Mouse (Mus musculus) forebrain, embryonic 15.5 days (tissue): ENCODE measurements around the gene Rtkn. TPM values are rescaled to one million over a fixed set of nuclear protein-coding genes. Genes with fewer than 3 reads are reported as not detected.
"Not testable (repeated sequence)": the region's sequence is repeated elsewhere in the genome, so short reads cannot be mapped to it uniquely, and the experiment has no call there.

ENCODE experiments used
- ATAC-seq: fragments of 200-750 bp; cut with Nextera tagmentation; replicated peaks from 2 replicates; pipeline ENCODE4 v1.8.0; 2017; ENCODE audit warnings: mild to moderate bottlenecking, moderate TSS enrichment, moderate library complexity
- H3K27ac ChIP-seq: fragments of 300-500 bp; sonication (generic); replicated peaks from 2 replicates; pipeline ENCODE4 v1.5.1; 2015; ENCODE audit warnings: mild to moderate bottlenecking, inconsistent platforms
- H3K27me3 ChIP-seq: fragments of 300-500 bp; sonication (generic); 2 replicates; pipeline ENCODE4 v1.6.1; 2015; ENCODE audit warnings: inconsistent platforms
- H3K36me3 ChIP-seq: fragments of 300-500 bp; sonication (generic); 2 replicates; pipeline ENCODE4 v1.6.1; 2015; ENCODE audit warnings: mild to moderate bottlenecking, inconsistent platforms
- H3K4me1 ChIP-seq: fragments of 300-500 bp; sonication (generic); 2 replicates; pipeline ENCODE4 v1.6.1; 2015; ENCODE audit warnings: inconsistent platforms
- H3K4me2 ChIP-seq: fragments of 300-500 bp; sonication (generic); replicated peaks from 2 replicates; pipeline ENCODE4 v1.6.1; 2015; ENCODE audit warnings: mild to moderate bottlenecking, inconsistent platforms
- H3K4me3 ChIP-seq: fragments of 300-500 bp; sonication (generic); 2 replicates; pipeline ENCODE4 v1.5.1; 2015; ENCODE audit warnings: mild to moderate bottlenecking, inconsistent platforms
- H3K9ac ChIP-seq: fragments of 300-500 bp; sonication (generic); replicated peaks from 2 replicates; pipeline ENCODE4 v1.6.1; 2015; ENCODE audit warnings: mild to moderate bottlenecking, inconsistent platforms
- H3K9me3 ChIP-seq: fragments of 300-500 bp; sonication (generic); 2 replicates; pipeline ENCODE4 v1.6.1; 2016; ENCODE audit warnings: inconsistent platforms
- WGBS: fragments of 180-500 bp; shearing (Covaris S2); methylation state at CpG from one replicate; pipeline ENCODE4 v1.1.7; 2015; ENCODE audit warnings: mixed read lengths; 5-methylcytosine and 5-hydroxymethylcytosine counted together
- polyA plus RNA-seq: library from polyadenylated mRNA; unstranded; fragments of >200 nt; fragmentation: Nextera tagmentation; extraction: Ambion mirVana; gene quantifications from 2 replicates; pipeline ENCODE4 v1.2.1, GENCODE M21; 2015

The Rtkn gene
- polyA plus RNA-seq, 1 experiment from 2014 or later: 7.0 TPM

DNA sequence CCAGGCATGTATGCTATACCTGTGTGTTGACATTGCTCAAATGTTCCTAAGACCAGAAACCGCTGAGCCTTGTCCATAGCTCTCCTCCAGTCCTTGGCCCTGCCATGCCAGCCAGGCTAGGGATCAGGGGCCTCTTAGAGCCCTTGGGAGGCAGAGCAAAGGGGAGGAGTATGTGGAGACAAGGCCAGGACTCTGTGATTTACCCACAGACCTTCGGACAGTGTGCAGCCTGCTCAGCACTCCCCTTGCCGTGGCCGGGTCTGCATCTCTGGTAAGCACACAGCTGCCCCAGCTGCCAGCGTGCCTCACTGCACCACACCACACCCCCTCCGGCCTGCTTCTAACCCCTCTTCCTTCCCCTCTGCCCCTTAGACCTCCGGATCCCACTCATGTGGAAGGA lies 12.0 kb downstream of the Rtkn start:
- Histone ChIP-seq H3K9ac (no peak overlapping the region), H3K9me3 (no peaks in the 10 kb centered on the region), H3K27me3 (no peaks in the 10 kb centered on the region; the same call in 1 of the 2 replicates), H3K4me1 (peaks cover 2% of the 10 kb centered on the region), H3K36me3 (no peaks in the 10 kb centered on the region), H3K4me2 (no peak overlapping the region), H3K4me3 (no peak overlapping the region), H3K27ac (no peak overlapping the region)
- no peak for ATAC-seq
- WGBS: 56% methylated on average over 7 of the region's 7 CpGs

DNA sequence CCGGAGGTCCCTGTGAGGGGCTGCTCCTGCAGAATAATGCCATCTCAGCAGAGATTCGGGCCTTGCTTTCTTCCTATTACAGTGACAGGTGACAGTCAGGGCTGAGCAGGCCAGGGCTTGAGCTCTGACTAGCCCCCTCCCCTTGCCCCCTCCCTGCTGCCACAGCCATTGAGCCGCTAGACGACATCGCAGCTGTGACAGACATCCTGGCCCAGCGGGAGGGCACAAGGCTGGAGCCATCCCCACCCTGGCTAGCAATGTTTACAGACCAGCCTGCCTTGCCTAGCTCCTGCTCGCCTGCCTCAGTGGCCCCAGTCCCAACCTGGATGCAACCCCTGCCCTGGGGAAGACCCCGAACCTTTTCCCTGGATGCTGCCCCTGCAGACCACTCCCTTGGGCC lies 16.5 kb downstream of the Rtkn start:
- Histone ChIP-seq H3K4me3 (no peak overlapping the region), H3K9me3 (no peaks in the 10 kb centered on the region), H3K27me3 (no peaks in the 10 kb centered on the region), H3K4me1 (peaks cover 20% of the 10 kb centered on the region), H3K36me3 (peaks cover 5% of the 10 kb centered on the region; the same call in 1 of the 2 replicates), H3K9ac (no peak overlapping the region), H3K27ac (no peak overlapping the region), H3K4me2 (no peak overlapping the region)
- WGBS: 23% methylated on average over 8 of the region's 8 CpGs
- ATAC-seq: no peak

DNA sequence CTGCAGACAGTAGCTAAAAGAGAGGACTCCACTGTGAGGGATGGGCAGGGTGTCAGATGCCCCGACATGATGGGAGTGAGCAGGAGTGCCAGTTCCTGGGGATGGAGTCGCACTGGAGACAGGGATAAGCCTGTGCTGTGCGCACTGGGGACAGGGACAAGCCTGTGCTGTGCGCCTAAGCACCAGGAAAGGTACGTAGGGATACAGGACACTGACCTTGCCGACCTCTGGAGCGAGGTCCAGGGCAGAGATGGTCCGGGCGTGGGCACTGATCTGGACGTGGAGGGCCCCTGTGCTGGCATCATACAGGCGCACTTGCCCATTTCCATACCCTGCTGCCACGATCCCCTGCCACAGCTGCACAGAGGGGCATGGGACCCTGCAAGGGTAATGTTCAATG lies 17.8 kb downstream of the Rtkn start:
- Histone ChIP-seq H3K36me3 (peaks cover 5% of the 10 kb centered on the region; the same call in 1 of the 2 replicates), H3K4me2 (no peak overlapping the region), H3K27me3 (no peaks in the 10 kb centered on the region), H3K4me1 (peaks cover 20% of the 10 kb centered on the region), H3K27ac (no peak overlapping the region), H3K4me3 (no peak overlapping the region), H3K9me3 (no peaks in the 10 kb centered on the region), H3K9ac (no peak overlapping the region)
- no peak for ATAC-seq
- 86% methylated on average over 12 of the region's 12 CpGs for WGBS

DNA sequence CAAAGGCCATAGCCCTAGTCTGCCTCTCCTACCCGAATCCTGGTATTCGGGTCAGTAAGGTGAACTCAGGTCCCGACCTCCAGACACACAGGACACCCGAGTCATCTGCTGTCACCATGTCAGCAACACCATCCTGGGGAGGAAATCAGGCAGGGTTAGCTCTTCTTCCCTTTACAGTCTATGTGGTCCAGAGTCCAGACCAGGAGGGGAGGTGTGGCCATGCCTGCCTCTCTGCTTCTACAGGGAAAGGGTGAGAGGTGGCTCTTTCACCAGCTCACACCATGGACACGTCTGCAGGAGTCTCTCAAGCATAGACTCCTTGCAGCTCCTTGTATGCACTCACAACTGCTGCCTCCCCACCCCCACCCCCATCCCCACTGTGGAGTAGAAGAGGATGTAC lies 18.2 kb downstream of the Rtkn start:
- no peak for ATAC-seq
- 78% methylated on average over 5 of the region's 5 CpGs for WGBS

DNA sequence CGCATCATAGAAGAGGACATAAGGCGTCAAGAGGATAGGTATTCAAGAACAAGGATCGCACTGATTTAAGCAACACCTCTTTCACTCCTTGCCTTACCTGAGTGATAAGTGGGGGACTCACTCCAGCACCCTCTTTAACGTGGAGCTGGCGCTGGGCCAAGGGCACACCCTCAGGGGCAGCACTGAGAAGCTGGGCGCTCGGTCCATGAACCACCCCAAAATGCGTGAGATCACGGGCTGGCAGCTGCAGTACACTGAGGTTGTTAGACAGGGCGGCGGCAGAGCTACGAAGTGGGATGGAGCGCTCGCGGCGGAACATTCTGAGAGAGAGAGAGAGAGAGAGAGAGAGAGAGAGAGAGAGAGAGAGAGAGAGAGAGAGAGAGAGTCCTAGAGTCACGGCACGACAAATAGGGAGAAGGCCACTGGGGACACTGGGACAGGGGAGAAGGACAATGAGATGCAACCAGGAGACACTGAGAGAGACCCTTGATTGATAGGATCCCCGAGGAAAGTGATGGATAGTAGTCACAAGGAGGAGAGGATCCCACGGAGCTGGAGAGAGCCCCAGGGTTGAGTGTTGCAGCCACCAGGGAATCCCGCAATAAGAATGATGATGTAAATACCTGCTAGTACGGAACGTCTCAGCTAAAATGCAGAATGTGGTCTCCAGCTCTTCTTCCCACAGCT lies 20.4 kb downstream of the Rtkn start:
- Histone ChIP-seq H3K4me2 (peak overlapping the region; percentile 72), H3K4me1 (peaks cover 20% of the 10 kb centered on the region), H3K27ac (peak overlapping the region; percentile 49), H3K36me3 (peaks cover 5% of the 10 kb centered on the region; the same call in 1 of the 2 replicates), H3K9ac (peak overlapping the region; percentile 55), H3K4me3 (peak overlapping the region; percentile 50), H3K9me3 (no peaks in the 10 kb centered on the region), H3K27me3 (peaks cover 9% of the 10 kb centered on the region)
- WGBS: 7% methylated on average over 23 of the region's 23 CpGs
- ATAC-seq: peak; percentile 47

More for the DNA sequence above, 18.2 kb downstream of the Rtkn start:
- H3K9ac ChIP-seq: no peak overlapping the region
- H3K9me3 ChIP-seq: no peaks in the 10 kb centered on the region
- no peak overlapping the region for H3K4me2 ChIP-seq
- H3K4me1 ChIP-seq: peaks cover 20% of the 10 kb centered on the region
- H3K27me3 ChIP-seq: no peaks in the 10 kb centered on the region
- no peak overlapping the region for H3K27ac ChIP-seq
- peaks cover 5% of the 10 kb centered on the region; the same call in 1 of the 2 replicates for H3K36me3 ChIP-seq
- no peak overlapping the region for H3K4me3 ChIP-seq

DNA sequence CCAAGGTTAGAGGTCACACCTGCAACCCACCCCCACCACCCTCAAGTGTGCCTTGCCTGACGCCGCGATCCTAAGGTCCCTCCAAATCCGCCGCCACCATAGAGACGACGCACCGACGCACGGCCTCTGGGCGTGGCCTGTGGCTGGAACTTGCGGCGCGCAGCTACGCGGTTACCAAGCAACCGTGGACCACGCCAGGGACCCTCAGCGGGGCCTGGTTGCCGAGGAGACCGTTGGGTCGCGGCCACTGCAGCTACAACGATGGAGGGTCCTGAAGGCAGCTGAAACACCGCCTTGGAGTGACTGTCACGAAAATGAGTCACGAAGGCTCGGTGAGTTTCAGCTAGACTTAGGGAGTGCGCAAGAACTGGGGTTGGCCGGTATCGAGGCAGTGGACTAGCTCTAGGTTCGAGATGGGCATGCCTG lies 21.0 kb downstream of the Rtkn start, which contains the start of the genes Wdr54 and 1700003E16Rik:
TSS of gene Wdr54 (minus strand) at position 139 of the 426 bp plus-strand sequence.
TSS of gene 1700003E16Rik (plus strand) at position 146 of the 426 bp plus-strand sequence.
- peaks cover 5% of the 10 kb centered on the region; the same call in 1 of the 2 replicates for H3K36me3 ChIP-seq
- H3K9ac ChIP-seq: peak within 1 kb of the TSS; percentile 55
- H3K27ac ChIP-seq: peak within 1 kb of the TSS; percentile 49
- peaks cover 20% of the 10 kb centered on the region for H3K4me1 ChIP-seq
- peak; percentile 92 for ATAC-seq
- H3K9me3 ChIP-seq: no peaks in the 10 kb centered on the region
- H3K4me3 ChIP-seq: peak within 1 kb of the TSS; percentile 50
- peaks cover 15% of the 10 kb centered on the region for H3K27me3 ChIP-seq
- WGBS: under 1% methylated on average over 32 of the region's 32 CpGs
- peak within 1 kb of the TSS; percentile 72 for H3K4me2 ChIP-seq

DNA sequence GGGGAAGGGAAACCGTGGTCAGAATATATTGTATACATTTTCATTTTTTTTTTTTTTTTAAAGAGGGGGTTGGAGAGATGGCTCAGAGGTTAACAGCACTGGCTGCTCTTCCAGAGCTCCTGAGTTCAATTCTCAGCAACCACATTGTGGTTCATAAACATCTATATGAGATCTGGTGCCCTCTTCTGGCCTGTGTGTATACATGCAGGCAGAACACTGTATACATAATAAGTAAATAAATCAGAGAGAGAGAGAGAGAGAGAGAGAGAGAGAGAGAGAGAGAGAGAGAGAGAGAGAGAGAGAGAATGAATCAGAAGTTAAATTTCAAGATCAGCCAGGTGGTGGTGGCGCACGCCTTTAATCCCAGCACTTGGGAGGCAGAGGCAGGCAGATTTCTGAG lies 24.2 kb downstream of the Rtkn start:
- not testable (repeated sequence) for H3K4me2 ChIP-seq, H3K27ac ChIP-seq, H3K9me3 ChIP-seq, H3K36me3 ChIP-seq, ATAC-seq, H3K4me3 ChIP-seq, H3K9ac ChIP-seq
- peaks cover 36% of the 10 kb centered on the region for H3K27me3 ChIP-seq
- H3K4me1 ChIP-seq: peaks cover 31% of the 10 kb centered on the region
- WGBS: 31% methylated on average over 3 of the region's 3 CpGs

DNA sequence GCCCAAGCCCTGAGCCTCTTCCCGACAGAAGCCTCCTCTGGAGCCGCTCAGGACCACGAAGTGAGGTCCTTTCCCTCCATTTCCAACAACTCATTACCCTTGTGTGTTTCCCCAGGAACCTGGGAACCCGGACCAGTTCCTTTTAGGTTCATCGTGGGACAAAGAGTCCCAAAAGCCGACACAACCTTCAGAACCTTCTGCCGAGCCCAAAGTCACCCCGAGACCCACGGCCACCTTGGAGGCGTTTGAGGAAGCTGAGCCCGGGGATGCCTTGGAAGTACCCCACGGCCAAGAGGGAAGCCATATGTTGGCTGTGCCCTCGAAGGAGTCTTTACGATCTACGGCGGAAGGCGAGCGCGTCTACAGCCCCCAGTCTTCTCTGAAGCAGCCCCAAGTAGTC lies 26.2 kb downstream of the Rtkn start:
- WGBS: 10% methylated on average over 19 of the region's 19 CpGs
- H3K36me3 ChIP-seq: no peaks in the 10 kb centered on the region

DNA sequence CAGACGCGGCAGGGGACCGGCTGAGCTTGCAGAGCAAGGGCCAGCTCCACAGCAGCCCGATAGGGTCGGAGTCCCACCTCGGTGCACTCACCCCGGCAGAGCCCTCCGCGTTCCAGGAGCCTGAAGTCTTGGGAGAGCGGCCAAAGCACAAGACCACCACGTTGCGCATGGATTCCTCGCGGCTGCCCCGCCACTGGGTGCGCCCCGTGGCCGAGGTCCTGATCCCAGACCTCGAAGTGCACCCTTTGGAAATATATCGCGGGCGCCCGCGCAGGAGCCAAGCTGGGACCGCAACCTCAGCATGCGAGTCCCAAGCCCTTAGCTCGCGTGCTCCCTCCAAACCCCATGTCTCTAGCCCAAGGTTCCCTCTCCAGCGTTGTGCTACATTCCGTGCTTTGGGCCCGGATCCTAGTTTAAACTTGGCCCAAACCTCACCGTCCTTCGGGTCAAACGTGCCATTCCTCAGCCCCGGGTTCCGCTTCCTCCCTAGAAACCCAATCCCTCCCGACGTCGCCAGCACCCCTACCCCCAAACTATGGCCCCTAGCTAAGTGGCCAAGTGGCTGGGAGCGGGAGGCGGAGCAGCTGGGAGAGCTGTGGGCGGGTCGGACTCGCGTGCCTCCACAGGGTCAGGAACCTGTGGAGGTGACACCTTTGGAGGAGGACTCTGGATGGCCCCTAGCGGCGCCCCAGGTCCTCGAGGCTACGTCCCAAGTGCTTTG lies 26.8 kb downstream of the Rtkn start:
- under 1% methylated on average over 49 of the region's 49 CpGs for WGBS
- peaks cover 29% of the 10 kb centered on the region for H3K4me1 ChIP-seq
- H3K9me3 ChIP-seq: no peaks in the 10 kb centered on the region
- peaks cover 36% of the 10 kb centered on the region for H3K27me3 ChIP-seq
- H3K36me3 ChIP-seq: no peaks in the 10 kb centered on the region
- H3K4me2 ChIP-seq: peak overlapping the region; percentile 40
- H3K4me3 ChIP-seq: peak overlapping the region; percentile 21
- peak overlapping the region; percentile 30; the same call in 1 of the 2 replicates for H3K9ac ChIP-seq
- H3K27ac ChIP-seq: no peak overlapping the region
- no peak for ATAC-seq

More for the DNA sequence above, 26.2 kb downstream of the Rtkn start:
- Histone ChIP-seq H3K27me3 (peaks cover 36% of the 10 kb centered on the region), H3K4me1 (peaks cover 26% of the 10 kb centered on the region), H3K9me3 (no peaks in the 10 kb centered on the region), H3K4me3 (peak overlapping the region; percentile 21), H3K27ac (no peak overlapping the region), H3K4me2 (peak overlapping the region; percentile 40), H3K9ac (0 out of 2 replicates have a peak overlapping the region, but pooled peaks have one; percentile 30)
- ATAC-seq: no peak

DNA sequence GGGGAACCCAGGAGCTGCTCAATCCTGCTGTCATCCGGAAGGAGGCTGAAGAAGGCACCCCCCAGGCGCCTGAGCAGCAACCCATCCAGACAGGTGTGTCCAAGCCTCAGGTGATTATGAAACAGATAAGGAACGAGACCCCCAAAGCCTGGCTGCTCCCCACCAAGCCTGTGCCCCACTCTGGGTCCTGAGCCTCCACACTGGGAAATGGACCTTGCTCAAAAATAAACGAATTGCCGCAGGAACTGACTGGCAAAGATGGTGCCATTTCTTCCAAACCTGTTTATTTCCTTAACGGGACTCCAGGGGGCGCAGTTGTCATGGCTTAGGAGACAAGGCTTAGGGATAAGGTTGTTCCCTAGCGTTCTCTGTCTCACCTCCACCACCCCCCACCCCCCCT lies 27.4 kb downstream of the Rtkn start:
- peaks cover 36% of the 10 kb centered on the region for H3K27me3 ChIP-seq
- no peak overlapping the region for H3K9ac ChIP-seq
- H3K4me3 ChIP-seq: peak overlapping the region; percentile 21
- peak overlapping the region; percentile 40 for H3K4me2 ChIP-seq
- H3K36me3 ChIP-seq: no peaks in the 10 kb centered on the region
- H3K4me1 ChIP-seq: peaks cover 36% of the 10 kb centered on the region
- no peak overlapping the region for H3K27ac ChIP-seq
- ATAC-seq: no peak
- 2% methylated on average over 8 of the region's 8 CpGs for WGBS
- no peaks in the 10 kb centered on the region for H3K9me3 ChIP-seq

DNA sequence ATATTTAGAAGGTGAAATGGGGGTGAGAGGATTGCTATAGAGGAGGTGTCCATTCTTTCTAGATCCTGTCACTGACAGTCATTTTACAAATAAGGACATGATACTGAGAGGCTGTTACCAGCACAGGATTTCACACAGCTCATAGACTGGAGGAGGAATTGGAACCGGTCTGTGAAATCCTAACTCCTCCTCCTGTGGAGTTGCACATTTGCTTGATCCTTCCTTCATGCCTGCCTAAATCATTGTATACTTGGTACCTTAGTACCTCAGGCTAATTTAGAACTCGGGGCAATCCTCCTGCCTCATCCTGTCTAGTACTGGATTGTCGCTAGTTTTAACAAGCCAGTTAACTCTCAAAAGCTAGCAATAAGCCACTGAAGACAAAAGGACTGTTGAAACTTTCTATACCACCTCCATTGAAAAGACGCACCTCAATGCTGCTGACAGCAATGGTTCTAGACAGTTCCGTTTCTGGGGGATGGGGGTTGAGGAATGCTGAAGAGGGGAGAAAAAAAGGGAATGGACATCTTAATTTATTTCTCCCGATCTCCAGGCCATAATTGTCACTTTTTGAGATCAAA lies 29.9 kb downstream of the Rtkn start:
- peak overlapping the region; percentile 56 for H3K4me2 ChIP-seq
- H3K4me1 ChIP-seq: peaks cover 39% of the 10 kb centered on the region
- peak overlapping the region; percentile 94 for H3K4me3 ChIP-seq
- no peaks in the 10 kb centered on the region for H3K9me3 ChIP-seq
- H3K27me3 ChIP-seq: peaks cover 33% of the 10 kb centered on the region
- 2% methylated on average over 6 of the region's 6 CpGs for WGBS
- H3K36me3 ChIP-seq: no peaks in the 10 kb centered on the region
- H3K27ac ChIP-seq: peak overlapping the region; percentile 92
- peak; percentile 28 for ATAC-seq
- H3K9ac ChIP-seq: peak overlapping the region; percentile 92
